Mouse (Mus musculus) brain, embryonic 14.5 days (tissue): ENCODE measurements at regions not wholly inside any gene's neighbourhood (a gene's known extent, or its start where the extent isn't known, plus 50 kb on each side); places are given as distances from the start of the nearest gene placed in this dataset.
"Not testable (repeated sequence)": the region's sequence is repeated elsewhere in the genome, so short reads cannot be mapped to it uniquely, and the experiment has no call there.

Source experiments
- DNase-seq: peaks from one replicate; pipeline ENCODE4 v3.0.0-alpha.2; 2011; ENCODE audit warnings: low read depth

DNA sequence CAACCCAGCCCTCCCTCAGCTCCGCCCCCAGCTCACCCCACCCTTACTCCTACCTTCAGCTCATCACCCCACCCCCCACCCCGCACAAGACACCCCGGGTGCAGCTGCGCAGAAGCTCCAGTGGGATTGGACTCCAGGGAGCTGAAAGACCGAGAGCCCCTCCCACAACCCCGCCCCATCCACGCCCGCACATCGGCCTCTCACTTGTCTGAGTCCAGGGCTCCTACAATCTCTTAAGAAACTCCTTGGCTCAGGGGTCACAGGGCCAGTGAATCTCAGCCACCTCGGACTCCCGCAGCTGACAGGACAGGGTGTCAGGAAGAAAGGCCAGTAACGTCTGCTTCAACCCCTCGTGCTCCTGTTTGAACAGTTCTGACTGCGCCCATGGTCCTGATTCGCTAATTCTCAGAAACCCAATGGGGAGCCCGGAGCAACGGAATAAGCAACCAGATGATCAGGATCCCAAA lies 120.7 kb downstream of the Map1s start:
- peak; percentile 24 for DNase-seq

DNA sequence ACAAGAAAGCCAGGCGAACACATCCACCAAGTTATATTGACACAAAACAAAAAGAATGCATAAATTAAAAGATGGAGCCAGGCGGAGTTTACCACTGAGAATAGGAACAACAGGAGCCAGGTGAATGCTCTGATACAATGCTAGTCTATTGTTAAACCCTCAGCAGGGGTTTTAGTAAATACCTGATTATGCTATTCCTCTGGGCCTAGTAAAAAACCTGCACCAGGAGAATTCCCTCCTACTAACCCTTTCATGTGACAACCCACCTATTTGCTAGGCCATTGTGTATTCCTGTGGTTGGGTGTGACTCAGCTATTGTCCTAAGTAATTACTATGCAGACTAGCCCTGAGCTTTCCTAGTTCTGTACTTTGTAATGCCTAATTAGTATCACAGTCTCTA lies 122.8 kb downstream of the Map1s start:
- DNase-seq = not testable (repeated sequence)
